Mouse (Mus musculus) olfactory bulb, adult 2 months (tissue): ENCODE measurements around the gene Pde4a.

Source experiments
- CTCF ChIP-seq: fragments of 200-500 bp; IDR thresholded peaks from 2 replicates; pipeline ENCODE4 v1.5.1; 2012; ENCODE audit warnings: low read depth, mild to moderate bottlenecking, low read length, moderate library complexity; ENCODE audit not compliant: insufficient read depth
- POLR2A ChIP-seq: fragments of 200-500 bp; IDR thresholded peaks from 2 replicates; pipeline ENCODE4 v1.6.1; 2012; ENCODE audit warnings: mild to moderate bottlenecking, low read depth, low read length, moderate library complexity; ENCODE audit not compliant: insufficient read depth

DNA sequence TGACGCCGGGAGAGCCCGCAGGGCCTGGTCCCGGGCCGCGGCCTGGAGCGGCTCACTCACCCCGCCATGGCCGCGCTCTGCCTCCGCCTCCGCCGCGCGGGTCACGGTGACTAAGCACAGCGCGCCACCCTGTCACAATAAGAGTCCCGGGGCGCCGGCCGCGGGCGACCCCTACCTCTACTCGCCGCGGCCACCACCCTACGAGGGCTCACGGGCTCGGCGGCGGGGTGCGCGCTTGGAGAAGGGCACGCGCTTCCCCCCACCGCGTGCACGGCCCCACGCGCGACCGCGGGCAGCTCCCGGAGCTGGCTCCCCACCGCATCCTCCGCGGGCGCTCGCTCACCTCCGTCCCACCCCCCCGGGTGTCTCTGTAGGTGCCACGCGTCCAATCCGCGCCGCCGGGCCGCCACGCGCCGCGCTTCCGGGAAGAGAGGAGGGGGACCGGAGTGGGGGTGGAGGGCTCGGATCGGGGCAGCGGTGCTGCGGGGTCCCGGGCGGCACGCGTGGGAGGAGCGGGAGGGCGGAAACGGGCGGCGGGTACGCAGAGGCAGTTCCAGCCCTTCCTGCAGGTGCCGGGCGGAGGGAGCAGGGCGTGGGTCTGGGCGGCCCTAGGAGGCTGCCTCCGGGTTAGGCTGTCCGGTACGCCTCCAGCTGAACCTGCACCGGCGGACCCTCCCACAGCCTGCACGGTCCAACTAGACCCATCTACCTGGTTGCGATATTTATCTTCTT, 73.4 kb downstream of the Pde4a start, which contains the start of gene Keap1:
- TF ChIP-seq CTCF (no peak), POLR2A (peak; percentile 65)
